Mouse (Mus musculus): ENCODE measurements around the gene Icam5.
"Not testable (repeated sequence)": the region's sequence is repeated elsewhere in the genome, so short reads cannot be mapped to it uniquely, and the experiment has no call there.

Icam5 gene

DNA sequence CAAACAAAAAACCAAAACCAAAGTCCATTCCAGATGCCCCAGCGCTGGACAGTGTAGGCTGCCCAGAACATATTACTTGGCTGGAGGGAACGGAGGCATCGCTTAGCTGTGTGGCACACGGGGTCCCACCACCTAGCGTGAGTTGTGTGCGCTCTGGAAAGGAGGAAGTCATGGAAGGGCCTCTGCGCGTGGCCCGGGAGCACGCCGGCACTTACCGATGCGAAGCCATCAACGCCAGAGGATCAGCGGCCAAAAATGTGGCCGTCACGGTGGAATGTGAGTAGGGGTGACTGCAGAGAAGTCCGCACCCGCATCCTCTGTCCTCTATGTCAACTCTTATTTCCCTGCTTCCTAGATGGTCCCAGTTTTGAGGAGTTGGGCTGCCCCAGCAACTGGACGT is 4.3 kb downstream of the Icam5 start:
- no peak for DNase-seq

DNA sequence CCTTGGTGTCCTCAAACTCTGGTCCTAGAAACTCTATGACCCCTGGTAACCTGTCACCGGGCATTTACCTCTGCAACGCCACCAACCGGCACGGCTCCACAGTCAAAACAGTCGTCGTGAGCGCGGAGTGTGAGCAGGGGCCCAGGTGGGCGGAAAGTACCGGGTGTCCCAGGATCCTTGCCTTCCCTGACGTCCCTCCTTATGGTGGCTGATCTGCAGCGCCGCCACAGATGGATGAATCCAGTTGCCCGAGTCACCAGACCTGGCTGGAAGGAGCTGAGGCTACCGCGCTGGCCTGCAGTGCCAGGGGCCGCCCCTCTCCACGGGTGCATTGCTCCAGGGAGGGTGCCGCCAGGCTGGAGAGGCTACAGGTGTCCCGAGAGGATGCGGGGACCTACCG is 4.8 kb downstream of the Icam5 start:
- peak; percentile 29 for DNase-seq

GRCm38 (mm10) chr9:21037481-21037891 is 5.6 kb downstream of the Icam5 start:
- DNase-seq = peak; percentile 48

DNA sequence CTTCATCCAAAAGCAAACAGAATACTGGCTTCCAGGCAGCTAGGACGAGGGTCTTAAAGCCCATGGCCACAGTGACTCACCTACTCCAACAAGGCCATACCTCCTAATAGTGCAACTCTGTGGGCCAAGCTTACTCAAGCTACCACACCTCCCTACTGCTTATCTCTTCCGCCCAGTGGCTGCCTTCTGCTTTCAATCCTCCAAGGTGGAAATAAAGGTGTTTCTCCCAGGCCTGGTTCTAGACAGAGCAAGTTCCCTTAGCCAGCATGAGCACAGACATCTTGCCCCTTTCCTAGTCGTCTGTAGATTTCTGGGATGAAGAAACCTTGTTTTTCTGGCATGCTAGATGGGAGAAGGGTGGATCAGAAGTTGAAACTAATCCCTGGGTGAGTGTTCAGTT is 7.9 kb downstream of the Icam5 start:
- no peak for DNase-seq

DNA sequence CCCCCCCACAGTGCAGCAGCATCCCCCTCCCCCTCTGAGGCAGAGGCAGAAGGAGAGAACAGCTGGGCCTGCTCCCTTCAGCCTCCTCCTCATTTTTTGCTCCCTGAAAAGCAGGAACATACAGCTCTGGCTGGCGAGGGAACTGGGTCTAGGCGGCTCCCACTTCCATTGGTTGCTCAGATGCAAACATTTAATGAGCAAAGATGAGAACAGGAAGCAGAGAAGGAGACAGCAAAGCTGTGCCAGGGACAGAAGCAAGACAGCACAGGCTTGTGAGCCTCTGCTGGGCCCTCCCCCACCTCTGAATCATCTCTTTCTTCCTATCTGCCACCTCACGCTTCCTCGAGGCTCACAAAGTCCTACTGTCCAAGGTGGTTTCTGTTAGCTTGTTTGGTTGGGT is 9.4 kb downstream of the Icam5 start:
- DNase-seq = peak; percentile 93

- DNase-seq = no peak
Measured at GRCm38 (mm10) chr9:21043563-21043962, 11.7 kb downstream of the Icam5 start.

GRCm38 (mm10) chr9:21044785-21045184 is 12.9 kb downstream of the Icam5 start:
- not testable (repeated sequence) for DNase-seq

DNA sequence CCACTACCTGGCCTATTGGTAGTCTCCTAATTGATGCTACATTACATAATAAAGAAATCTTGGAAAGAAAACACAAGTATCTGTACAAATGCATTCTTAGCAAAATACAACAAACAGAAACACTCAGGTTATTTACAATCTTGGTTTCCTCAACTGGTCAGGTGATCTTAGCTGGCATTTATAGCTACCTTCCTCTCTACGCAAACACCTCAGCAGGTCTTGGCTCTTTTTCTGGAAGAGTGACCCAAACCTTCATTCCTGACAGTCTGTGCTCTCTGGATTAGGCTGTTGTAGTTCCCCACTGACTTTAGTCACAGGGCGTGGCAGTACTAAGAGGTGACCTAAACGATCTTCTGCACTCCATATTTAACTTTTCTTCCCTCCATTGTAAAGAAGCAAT is 13.4 kb downstream of the Icam5 start:
- no peak for DNase-seq

- DNase-seq = no peak
Measured at GRCm38 (mm10) chr9:21051578-21051977, 19.7 kb downstream of the Icam5 start.

GRCm38 (mm10) chr9:21062928-21063327 is 31.1 kb downstream of the Icam5 start:
- peak; percentile 89 for DNase-seq

DNA sequence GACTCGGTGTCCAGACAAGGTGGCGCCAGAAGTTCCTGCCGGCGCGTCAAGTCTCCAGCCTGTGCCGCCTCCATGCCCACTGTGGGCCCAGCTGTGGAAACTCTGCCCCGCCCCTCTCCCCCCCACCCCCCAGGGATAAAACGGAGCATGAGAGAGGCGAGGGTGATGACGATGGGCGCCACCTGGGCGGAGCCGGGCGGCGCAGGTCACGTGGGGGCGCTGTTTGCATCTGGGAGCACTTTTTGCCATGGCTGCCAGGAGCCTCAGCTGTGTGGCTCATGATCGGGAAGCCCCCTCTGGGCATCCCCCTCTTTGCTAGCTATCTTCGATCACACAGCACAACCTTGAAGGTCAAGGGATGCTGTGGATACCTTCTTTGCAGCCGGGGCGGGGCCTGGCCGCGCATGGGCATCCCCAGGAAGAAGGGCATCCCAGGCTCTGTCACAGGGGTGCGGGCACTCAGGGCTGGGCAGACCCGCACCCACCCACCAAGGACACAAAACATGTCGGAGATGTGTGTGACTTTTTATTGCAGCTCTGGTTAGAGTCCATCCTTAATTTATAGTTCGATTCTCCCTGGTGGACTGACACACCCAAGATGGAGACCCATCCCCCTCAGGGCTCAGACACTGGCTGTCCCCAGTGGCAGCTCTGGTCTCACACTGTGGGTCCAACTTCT is 35.3 kb downstream of the Icam5 start, which contains the start of gene Zglp1:
TSS of gene Zglp1 (minus strand) at position 88 of the 679 bp plus-strand sequence.
- DNase-seq = no peak

DNA sequence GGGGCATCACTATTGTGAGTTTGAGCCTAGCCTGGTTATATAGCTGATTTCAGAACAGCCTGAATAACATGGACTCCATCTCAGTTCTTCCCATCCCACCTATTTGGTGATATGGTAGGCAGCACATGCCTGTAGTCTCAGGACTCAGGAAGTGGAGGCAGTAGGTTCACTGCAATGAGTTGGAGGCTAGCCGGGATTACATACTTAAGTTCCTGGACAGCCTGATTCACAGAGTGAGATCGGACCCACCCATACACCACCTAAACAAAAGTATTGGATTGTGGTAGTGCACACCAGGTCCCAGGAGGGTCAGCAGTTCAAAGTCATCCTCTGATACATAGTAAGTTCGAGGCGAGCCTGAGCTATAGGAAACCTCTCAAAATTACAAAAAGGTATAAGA is 40.8 kb downstream of the Icam5 start:
- DNase-seq = no peak

GRCm38 (mm10) chr9:21073044-21073840 is 41.4 kb downstream of the Icam5 start, which contains the start of the genes Gm49373 and Fdx1l:
Gene Gm49373, minus strand, starts transcription at chr9:21073096.
Gene Fdx1l, minus strand, starts transcription at chr9:21073614.
- DNase-seq = peak; percentile 94

- no peak for DNase-seq
Measured at GRCm38 (mm10) chr9:21074173-21074572, 42.3 kb downstream of the Icam5 start.

DNA sequence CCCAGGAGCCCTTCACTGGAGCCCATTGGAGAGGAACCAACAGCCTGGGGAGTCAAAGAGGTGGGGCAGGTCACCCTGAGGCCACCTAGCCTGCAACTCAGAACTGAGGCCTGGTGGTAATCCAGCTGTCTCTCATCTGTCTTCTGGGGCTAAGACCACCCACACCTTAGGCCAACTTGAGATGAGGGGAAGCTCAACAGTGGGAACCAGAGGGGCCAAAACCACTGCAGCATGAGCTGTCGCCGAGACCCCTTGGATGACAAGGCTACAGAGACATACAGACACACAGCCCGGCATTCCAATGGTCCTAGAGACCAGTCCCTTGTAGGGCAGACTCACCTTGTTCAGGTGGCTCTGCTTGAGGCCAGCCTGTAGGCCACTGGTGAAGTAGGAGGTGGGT is 43.8 kb downstream of the Icam5 start:
- no peak for DNase-seq

GRCm38 (mm10) chr9:21081127-21081526 is 49.3 kb downstream of the Icam5 start:
- DNase-seq = no peak

DNA sequence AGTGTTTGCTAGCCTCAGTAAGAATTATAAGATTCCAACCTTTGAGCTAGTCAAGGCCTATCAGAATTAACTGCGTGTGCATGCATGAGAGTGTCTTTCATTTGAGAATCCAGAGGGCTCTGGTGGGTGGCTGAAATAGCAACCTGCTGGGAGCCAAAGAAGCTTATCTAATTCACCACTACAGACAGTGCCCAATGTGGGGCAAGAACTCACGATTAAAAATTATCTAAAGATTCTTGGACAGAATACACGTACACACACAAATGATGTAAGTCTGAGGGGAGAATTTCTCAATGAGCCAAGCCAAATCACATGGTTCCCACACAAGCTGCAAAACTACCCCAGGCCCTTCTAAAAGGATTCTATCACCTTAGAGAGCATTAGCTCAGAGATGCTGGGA is 51.5 kb downstream of the Icam5 start:
- DNase-seq = no peak
